Mouse (Mus musculus): Measurements from ENCODE around the gene Edf1.
A peak's percentile ranks its signal among the peaks of the same experiment; 100 is the strongest.
"Not testable (repeated sequence)": the region's sequence is repeated elsewhere in the genome, so short reads cannot be mapped to it uniquely, and the experiment has no call there.

The Edf1 gene

GRCm38 (mm10) chr2:25557221-25557963, at the start of gene Edf1:
Edf1 (plus strand) TSS chr2:25557847.
- peak; percentile 95 for DNase-seq

DNA sequence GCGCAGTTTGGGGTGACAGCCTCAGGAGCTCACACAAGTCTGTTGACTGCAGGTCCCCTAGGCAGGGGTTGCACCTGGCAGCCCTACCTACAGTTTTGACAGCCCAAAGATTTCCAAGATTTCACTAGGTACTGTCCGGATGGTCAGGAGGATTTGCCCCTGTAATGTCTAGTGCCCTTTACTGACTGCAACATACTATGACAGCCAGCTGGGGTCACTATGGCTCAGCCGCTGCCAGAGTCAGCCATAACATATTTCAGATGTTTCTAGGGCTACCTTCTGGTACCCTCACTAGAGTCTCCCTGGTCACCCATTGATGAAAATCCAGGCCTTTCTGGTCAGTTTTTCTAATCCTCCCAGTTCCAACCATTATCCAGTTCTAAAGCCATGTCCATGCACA, 47.7 kb upstream of the Edf1 start:
- no peak for DNase-seq

- DNase-seq = no peak
These were observed 30.9 kb upstream of the Edf1 start for GRCm38 (mm10) chr2:25526510-25527302.

GRCm38 (mm10) chr2:25533707-25534106, 23.9 kb upstream of the Edf1 start:
- DNase-seq = no peak

- peak; percentile 69 for DNase-seq
These were observed 23.3 kb upstream of the Edf1 start for GRCm38 (mm10) chr2:25534178-25534865.

GRCm38 (mm10) chr2:25534866-25535182, 22.8 kb upstream of the Edf1 start:
- DNase-seq = no peak

GRCm38 (mm10) chr2:25536531-25536930, 21.1 kb upstream of the Edf1 start:
- no peak for DNase-seq

DNA sequence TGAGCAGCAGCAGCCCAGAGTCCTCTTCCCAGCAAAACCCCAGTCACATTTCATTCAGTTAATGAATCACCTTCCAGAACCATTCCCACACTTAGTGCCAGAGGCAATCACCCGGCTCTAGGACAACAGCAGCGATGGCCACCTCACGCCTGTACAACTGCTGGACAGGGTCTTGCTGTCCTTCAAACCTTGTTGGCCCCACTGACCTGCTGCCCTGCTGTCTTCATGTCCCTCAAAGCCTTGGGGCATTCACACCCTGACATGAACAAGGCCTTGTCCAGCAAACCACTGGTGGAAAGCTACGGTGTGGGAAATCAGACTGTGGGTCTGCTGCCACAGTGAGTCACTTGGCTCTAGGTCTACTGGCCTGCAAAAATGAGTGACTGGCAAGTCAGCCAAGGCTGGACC, 17.1 kb upstream of the Edf1 start:
- DNase-seq = no peak

- DNase-seq = no peak
These were observed 15.8 kb upstream of the Edf1 start for GRCm38 (mm10) chr2:25541644-25542367.

DNA sequence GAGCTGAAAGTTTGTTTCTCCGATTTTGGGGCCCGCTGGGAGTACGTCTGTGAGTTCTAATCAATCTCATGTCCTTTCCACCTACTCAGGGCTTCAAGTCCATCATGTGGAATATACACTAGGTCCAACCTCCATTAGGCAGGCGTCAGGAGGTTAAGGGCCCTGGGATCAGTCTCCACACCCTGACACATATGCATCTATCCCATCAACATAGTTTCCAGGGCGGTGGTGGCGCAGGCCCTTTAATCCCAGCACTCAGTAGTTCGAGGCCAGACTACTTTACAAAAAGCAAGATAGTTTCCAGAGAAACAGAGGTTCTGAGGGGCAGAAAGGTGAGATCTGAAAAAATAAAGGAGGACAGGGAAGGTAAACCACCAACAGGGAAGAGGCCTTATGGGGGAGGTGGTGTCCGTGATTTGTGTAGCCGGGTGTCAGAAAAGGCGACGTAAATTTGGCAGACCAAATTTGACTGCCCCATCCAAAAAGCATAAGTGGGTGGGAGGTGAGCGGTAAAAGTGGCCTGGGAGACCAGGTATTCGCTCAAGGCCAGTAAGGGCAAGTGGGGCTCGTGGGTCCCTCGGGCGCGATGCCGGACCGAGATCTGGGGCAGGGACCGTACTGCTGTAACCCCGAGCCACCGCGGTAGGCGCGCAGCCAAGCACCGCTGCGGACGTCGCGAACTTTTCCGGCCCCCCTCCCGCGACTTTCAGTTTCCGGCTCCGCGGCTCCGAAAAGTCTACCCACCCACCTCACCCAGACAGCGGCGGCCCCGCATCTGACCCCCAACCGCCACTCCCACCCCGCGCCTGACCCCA, 11.4 kb upstream of the Edf1 start:
- DNase-seq = peak; percentile 83

- peak; percentile 99 for DNase-seq
These were observed 10.7 kb upstream of the Edf1 start, which contains the start of gene Traf2 for GRCm38 (mm10) chr2:25546811-25547491. Traf2 (minus strand) TSS chr2:25546940.

GRCm38 (mm10) chr2:25549021-25549991, 8.3 kb upstream of the Edf1 start:
- DNase-seq = no peak

- peak; percentile 58 for DNase-seq
These were observed 6.5 kb upstream of the Edf1 start for GRCm38 (mm10) chr2:25551186-25551585.

- not testable (repeated sequence) for DNase-seq
These were observed 4.4 kb upstream of the Edf1 start for GRCm38 (mm10) chr2:25553171-25553786.

DNA sequence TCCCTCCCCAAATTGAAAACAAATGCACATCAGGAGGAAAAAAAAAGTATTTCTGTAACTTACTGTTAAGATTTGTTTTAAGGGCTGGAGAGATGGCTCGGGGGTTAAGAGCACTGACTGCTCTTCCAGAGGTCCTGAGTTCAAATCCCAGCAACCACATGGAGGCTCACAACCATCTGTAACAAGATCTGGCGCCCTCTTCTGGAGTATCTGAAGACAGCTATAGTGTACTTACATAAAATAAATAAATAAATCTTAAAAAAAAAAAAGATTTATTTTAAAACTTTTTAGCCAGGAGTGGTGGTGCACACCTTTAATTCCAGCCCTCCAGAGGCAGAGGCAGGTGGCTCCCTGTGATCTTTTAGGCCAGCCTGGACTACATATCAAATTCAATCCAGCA, 2.2 kb upstream of the Edf1 start:
- DNase-seq = not testable (repeated sequence)

GRCm38 (mm10) chr2:25556296-25556695, 1.4 kb upstream of the Edf1 start:
- DNase-seq = no peak

GRCm38 (mm10) chr2:25557964-25558360, 315 bp downstream of the Edf1 start:
- DNase-seq = no peak

DNA sequence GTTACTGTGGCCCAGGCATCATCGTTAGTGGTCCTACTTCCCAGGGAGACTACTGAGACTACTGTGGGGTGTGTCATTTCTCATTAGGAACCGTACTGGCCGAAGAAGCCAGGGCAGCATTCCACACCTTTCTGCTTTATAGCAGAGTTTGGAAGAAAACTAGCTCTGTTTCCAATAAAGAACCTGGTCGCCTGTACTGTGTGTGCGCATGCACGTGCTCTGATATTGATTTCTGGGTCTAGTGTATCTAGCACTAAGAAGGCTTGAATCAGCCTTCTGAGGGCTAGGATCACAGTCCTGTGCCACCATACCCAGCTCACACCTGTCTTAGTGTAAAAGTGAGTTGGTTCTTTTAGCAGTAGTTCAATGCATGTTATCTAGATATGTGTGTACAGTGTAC, 1.1 kb downstream of the Edf1 start:
- DNase-seq = no peak

- no peak for DNase-seq
These were observed 2.9 kb downstream of the Edf1 start for GRCm38 (mm10) chr2:25560551-25560950.

- DNase-seq = no peak
These were observed 4.3 kb downstream of the Edf1 start for GRCm38 (mm10) chr2:25561946-25562345.
